Mouse (Mus musculus) kidney, adult 2 months (tissue): ENCODE results near the gene Olfr1057. TPM values are rescaled to one million over a fixed set of nuclear protein-coding genes. Genes with fewer than 3 reads are reported as not detected.
"Not testable (repeated sequence)": the region's sequence is repeated elsewhere in the genome, so short reads cannot be mapped to it uniquely, and the experiment has no call there.

Experiments used
- DNase-seq: peaks from one replicate; pipeline ENCODE4 v3.0.0; 2021
- H3K27ac ChIP-seq: fragments of 200-500 bp; 2 replicates; pipeline ENCODE4 v1.5.1; 2012; ENCODE audit warnings: low read depth, low read length, control low read depth, inconsistent platforms; ENCODE audit not compliant: insufficient read depth
- H3K27me3 ChIP-seq: fragments of 200-500 bp; replicated peaks from 2 replicates; pipeline ENCODE4 v1.6.1; 2012; ENCODE audit warnings: mild to moderate bottlenecking, moderate library complexity, low read length, inconsistent platforms; ENCODE audit not compliant: control insufficient read depth, insufficient read depth
- H3K36me3 ChIP-seq: fragments of 200-500 bp; 2 replicates; pipeline ENCODE4 v1.6.1; 2012; ENCODE audit warnings: mild to moderate bottlenecking, moderate library complexity, low read length, inconsistent platforms; ENCODE audit not compliant: control insufficient read depth, insufficient read depth
- H3K4me1 ChIP-seq: fragments of 200-500 bp; 2 replicates; pipeline ENCODE4 v1.6.1; 2011; ENCODE audit warnings: low read length; ENCODE audit not compliant: control insufficient read depth, insufficient read depth
- H3K4me3 ChIP-seq: fragments of 200-500 bp; 2 replicates; pipeline ENCODE4 v1.5.1; 2011; ENCODE audit warnings: mild to moderate bottlenecking, low read depth, low read length, control low read depth; ENCODE audit not compliant: insufficient read depth
- CTCF ChIP-seq: fragments of 200-500 bp; conservative IDR thresholded peaks from 2 replicates; pipeline ENCODE4 v1.5.1; 2011; ENCODE audit warnings: low read depth, mild to moderate bottlenecking, control low read depth, low read length, moderate library complexity, mixed read lengths; ENCODE audit not compliant: insufficient read depth, insufficient read length
- POLR2A ChIP-seq: fragments of 200-500 bp; IDR thresholded peaks from one replicate; pipeline ENCODE4 v1.6.1; 2011; ENCODE audit warnings: low read depth, low read length, control low read depth
- WGBS: fragments of 180-500 bp; shearing (Covaris S2); methylation state at CpG from one replicate; pipeline ENCODE4 v1.1.7; 2018; 5-methylcytosine and 5-hydroxymethylcytosine counted together
- polyA plus RNA-seq: library from polyadenylated mRNA; depleted of rRNA; stranded (reverse); fragments of >200 nt; gene quantifications from 2 replicates; pipeline ENCODE4 v1.2.3, GENCODE M21; 2012; rRNA removed

Gene Olfr1057
- not detected in 2 replicates for polyA plus RNA-seq

GRCm38 (mm10) chr2:86378293-86378692 lies at the start of gene Olfr1057:
Olfr1057 (minus strand) TSS chr2:86378393.
- TF ChIP-seq POLR2A (no peak), CTCF (no peak)
- H3K36me3 ChIP-seq: no peaks in the 10 kb centered on the region
- H3K27me3 ChIP-seq: no peaks in the 10 kb centered on the region
- no peak within 1 kb of the TSS for H3K4me3 ChIP-seq
- H3K27ac ChIP-seq: no peak within 1 kb of the TSS
- no peaks in the 10 kb centered on the region for H3K4me1 ChIP-seq
- DNase-seq: no peak

- DNase-seq, H3K27ac ChIP-seq, H3K4me3 ChIP-seq, H3K27me3 ChIP-seq, H3K4me1 ChIP-seq, H3K36me3 ChIP-seq: not testable (repeated sequence)
These were observed 48.5 kb upstream of the Olfr1057 start, which contains the start of gene Olfr1062 for GRCm38 (mm10) chr2:86426649-86427048. Olfr1062 (minus strand) TSS chr2:86426749.

GRCm38 (mm10) chr2:86413950-86414349 lies 35.8 kb upstream of the Olfr1057 start, which contains the start of gene Olfr1061:
Olfr1061 (minus strand) TSS chr2:86414050.
- Histone ChIP-seq H3K36me3 (no peaks in the 10 kb centered on the region), H3K27me3 (no peaks in the 10 kb centered on the region), H3K4me3 (no peak within 1 kb of the TSS), H3K27ac (no peak within 1 kb of the TSS), H3K4me1 (no peaks in the 10 kb centered on the region)
- no peak for DNase-seq
- TF ChIP-seq POLR2A: no peak
- no peak for TF ChIP-seq CTCF
- WGBS: 74% methylated on average over 1 of the region's 1 CpGs

- no peaks in the 10 kb centered on the region for H3K36me3 ChIP-seq
- no peak for DNase-seq
- no peak overlapping the region for H3K4me3 ChIP-seq
- H3K27me3 ChIP-seq: no peaks in the 10 kb centered on the region
- WGBS: 69% methylated on average over 2 of the region's 2 CpGs
- TF ChIP-seq POLR2A (no peak), CTCF (no peak)
- no peaks in the 10 kb centered on the region for H3K4me1 ChIP-seq
- H3K27ac ChIP-seq: no peak overlapping the region
These were observed 16.9 kb upstream of the Olfr1057 start for GRCm38 (mm10) chr2:86395114-86395513.

DNA sequence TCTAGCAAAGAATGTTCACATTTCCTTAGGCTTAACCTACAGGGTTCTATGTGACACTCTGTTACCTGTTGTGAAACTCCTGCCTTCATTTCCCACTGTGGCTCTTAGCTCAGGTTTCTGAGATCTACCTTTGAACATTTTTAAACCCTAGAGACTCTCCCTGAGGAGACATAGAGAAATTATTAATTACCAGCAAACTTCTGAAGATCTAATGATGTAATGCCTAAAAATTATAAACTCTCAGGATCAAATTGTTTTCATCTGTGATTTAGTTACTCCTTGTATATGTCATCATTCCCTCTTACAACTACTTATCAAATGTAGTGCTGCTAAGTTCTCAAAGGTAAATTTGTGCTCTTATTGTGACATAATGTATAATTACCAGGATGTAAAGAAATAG lies 10.3 kb upstream of the Olfr1057 start, which contains the start of gene Olfr1058:
TSS of gene Olfr1058 (minus strand) at position 101 of the 400 bp plus-strand sequence.
- H3K4me1 ChIP-seq, DNase-seq, H3K4me3 ChIP-seq, H3K27ac ChIP-seq, H3K36me3 ChIP-seq, H3K27me3 ChIP-seq: not testable (repeated sequence)

DNA sequence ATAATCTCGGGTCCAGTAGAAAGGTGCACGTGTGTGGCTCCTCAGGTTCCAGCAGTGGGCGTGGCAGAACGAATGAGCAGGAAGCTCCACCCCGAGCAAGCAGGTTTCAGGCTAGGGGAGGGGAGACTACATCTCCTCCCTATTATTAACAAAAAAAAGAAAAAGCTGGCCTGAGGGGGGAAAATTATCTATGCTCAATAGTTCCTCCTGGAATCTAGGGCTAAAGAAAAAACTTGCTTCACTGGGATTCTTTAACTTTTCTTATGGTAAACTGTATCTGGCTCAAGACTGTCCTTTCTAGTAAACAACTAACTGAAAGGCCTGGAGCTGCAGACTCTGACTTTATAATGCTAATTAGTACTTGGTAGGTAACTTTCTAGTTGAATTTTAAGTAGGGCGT lies 11.9 kb downstream of the Olfr1057 start:
- H3K36me3 ChIP-seq, H3K27ac ChIP-seq, H3K4me1 ChIP-seq, H3K27me3 ChIP-seq, H3K4me3 ChIP-seq, DNase-seq: not testable (repeated sequence)
- 100% methylated on average over 1 of the region's 6 CpGs for WGBS

- Histone ChIP-seq H3K27ac (no peak within 1 kb of the TSS), H3K27me3 (no peaks in the 10 kb centered on the region), H3K4me3 (no peak within 1 kb of the TSS), H3K4me1 (no peaks in the 10 kb centered on the region), H3K36me3 (no peaks in the 10 kb centered on the region)
- no peak for DNase-seq
- TF ChIP-seq POLR2A (no peak), CTCF (no peak)
These were observed 15.8 kb downstream of the Olfr1057 start, which contains the start of gene Olfr1056 for GRCm38 (mm10) chr2:86362369-86362768. Olfr1056 (minus strand) TSS chr2:86362469.

DNA sequence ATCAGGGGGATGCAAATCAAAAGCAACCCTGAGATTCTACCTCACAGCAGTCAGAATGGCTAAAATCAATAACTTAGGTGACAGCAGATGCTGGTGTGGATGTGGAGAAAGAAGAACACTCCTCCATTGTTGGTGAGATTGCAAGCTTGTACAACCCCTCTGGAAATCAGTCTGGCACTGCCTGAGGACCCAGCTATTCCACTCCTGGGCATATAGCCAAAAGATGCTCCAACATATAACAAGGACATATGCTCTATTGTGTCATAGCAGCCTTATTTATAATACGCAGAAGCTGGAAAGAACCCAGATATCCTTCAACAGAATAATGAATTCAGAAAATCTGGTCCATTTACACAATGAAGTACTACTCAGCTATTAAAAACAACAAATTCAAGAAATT lies 26.4 kb downstream of the Olfr1057 start:
- H3K4me3 ChIP-seq, DNase-seq, H3K4me1 ChIP-seq, H3K36me3 ChIP-seq, H3K27me3 ChIP-seq, H3K27ac ChIP-seq: not testable (repeated sequence)
- WGBS: 94% methylated on average over 1 of the region's 1 CpGs
